Mouse (Mus musculus) megakaryocyte, embryonic 14.5 days (primary cell): ENCODE results near the gene Srp54b. TPM values are rescaled to one million over a fixed set of nuclear protein-coding genes. Genes with fewer than 3 reads are reported as not detected.

ENCODE experiments used
- polyA plus RNA-seq: library from polyadenylated mRNA; stranded (reverse); fragments of >175 nt; gene quantifications from 2 replicates; pipeline ENCODE4 v1.2.3, GENCODE M21; 2012; ENCODE audit warnings: low replicate concordance; ENCODE audit not compliant: insufficient read depth

The Srp54b gene
- polyA plus RNA-seq, 1 experiment, result 29.4 TPM

Other genes with a start within 250 kb of the Srp54b start
- gene Gm20403, start 168.6 kb upstream of the Srp54b start, polyA plus RNA-seq, result not detected in 2 replicates
- 0.63 and 4.2 TPM in 2 replicates for gene Baz1a, start 140.8 kb upstream of the Srp54b start, polyA plus RNA-seq
- gene 2700097O09Rik, start 75.0 kb upstream of the Srp54b start, polyA plus RNA-seq, result 0.25 TPM in 1 of 2 replicates, not detected in the other
- 3.2 TPM in 1 of 2 replicates, not detected in the other for gene Srp54a, start 74.8 kb upstream of the Srp54b start, polyA plus RNA-seq
- gene Fam177a, start 30.6 kb upstream of the Srp54b start, polyA plus RNA-seq, result 7.7 TPM in 1 of 2 replicates, not detected in the other
- 2.7 TPM in 1 of 2 replicates, not detected in the other for gene 1700047I17Rik2, start 44.5 kb downstream of the Srp54b start, polyA plus RNA-seq
- 1.3 and 1.5 TPM in 2 replicates for gene Srp54c, start 75.1 kb downstream of the Srp54b start, polyA plus RNA-seq
- gene 1110008L16Rik, start 144.5 kb downstream of the Srp54b start, polyA plus RNA-seq, result 0.79 TPM in 1 of 2 replicates, not detected in the other
- gene Ppp2r3c, start 147.9 kb downstream of the Srp54b start, polyA plus RNA-seq, result 0.39 TPM in 1 of 2 replicates, not detected in the other
- gene Psma6, start 229.1 kb downstream of the Srp54b start, polyA plus RNA-seq, result 19.3 and 25.9 TPM in 2 replicates